Mouse (Mus musculus) forebrain, embryonic 16.5 days (tissue): ENCODE measurements around the gene Slc12a5. TPM values are rescaled to one million over a fixed set of nuclear protein-coding genes. Genes with fewer than 3 reads are reported as not detected.

Source experiments
- polyA plus RNA-seq: library from polyadenylated mRNA; unstranded; fragments of >200 nt; fragmentation: Nextera tagmentation; extraction: Ambion mirVana; gene quantifications from 2 replicates; pipeline ENCODE4 v1.2.1, GENCODE M21; 2015

The Slc12a5 gene
- polyA plus RNA-seq, 1 experiment from 2014 or later: 22.4 TPM

Other genes starting within 250 kb of the Slc12a5 start
- not detected in 2 replicates for gene Spint5, start 245.5 kb upstream of the Slc12a5 start, polyA plus RNA-seq
- 1.4 and 1.7 TPM in 2 replicates for gene Wfdc3, start 214.9 kb upstream of the Slc12a5 start, polyA plus RNA-seq
- 67.5 and 72.9 TPM in 2 replicates for gene Dnttip1, start 214.8 kb upstream of the Slc12a5 start, polyA plus RNA-seq
- 148 and 173 TPM in 2 replicates for gene Ube2c, start 190.9 kb upstream of the Slc12a5 start, polyA plus RNA-seq
- gene Tnnc2, start 180.8 kb upstream of the Slc12a5 start, polyA plus RNA-seq: 1.1 TPM in 1 of 2 replicates, not detected in the other
- gene Snx21, start 175.0 kb upstream of the Slc12a5 start, polyA plus RNA-seq: 26.0 and 35.6 TPM in 2 replicates
- 16.3 and 19.3 TPM in 2 replicates for gene Acot8, start 155.9 kb upstream of the Slc12a5 start, polyA plus RNA-seq
- gene Zswim3, start 155.7 kb upstream of the Slc12a5 start, polyA plus RNA-seq: 14.8 and 15.4 TPM in 2 replicates
- gene Zswim1, start 138.1 kb upstream of the Slc12a5 start, polyA plus RNA-seq: 24.2 and 26.8 TPM in 2 replicates
- 0.47 TPM in 1 of 2 replicates, not detected in the other for gene Spata25, start 132.3 kb upstream of the Slc12a5 start, polyA plus RNA-seq
- gene Ctsa, start 127.9 kb upstream of the Slc12a5 start, polyA plus RNA-seq: 98.9 and 102 TPM in 2 replicates
- 5.9 and 7.0 TPM in 2 replicates for gene Neurl2, start 127.3 kb upstream of the Slc12a5 start, polyA plus RNA-seq
- 45.7 and 63.9 TPM in 2 replicates for gene Pltp, start 103.1 kb upstream of the Slc12a5 start, polyA plus RNA-seq
- gene Pcif1, start 81.5 kb upstream of the Slc12a5 start, polyA plus RNA-seq: 79.3 and 93.7 TPM in 2 replicates
- gene Zfp335, start 49.0 kb upstream of the Slc12a5 start, polyA plus RNA-seq: 16.2 and 19.9 TPM in 2 replicates
- 16.9 and 20.6 TPM in 2 replicates for gene Mmp9, start 20.0 kb upstream of the Slc12a5 start, polyA plus RNA-seq
- gene Ncoa5, start 74.1 kb downstream of the Slc12a5 start, polyA plus RNA-seq: 128 and 138 TPM in 2 replicates
- gene Cd40, start 94.8 kb downstream of the Slc12a5 start, polyA plus RNA-seq: 5.0 and 6.2 TPM in 2 replicates
- gene 1700025C18Rik, start 129.9 kb downstream of the Slc12a5 start, polyA plus RNA-seq: not detected in 2 replicates